Mouse (Mus musculus) kidney, postnatal 0 days (tissue): ENCODE measurements around the gene Luc7l2. TPM values are rescaled to one million over a fixed set of nuclear protein-coding genes. Genes with fewer than 3 reads are reported as not detected.
"Not testable (repeated sequence)": the region's sequence is repeated elsewhere in the genome, so short reads cannot be mapped to it uniquely, and the experiment has no call there.

Experiments
- ATAC-seq: fragments of 200-750 bp; cut with Nextera tagmentation; replicated peaks from 2 replicates; pipeline ENCODE4 v1.8.0; 2017; ENCODE audit warnings: low read depth, moderate number of reproducible peaks, moderate TSS enrichment, moderate library complexity; ENCODE audit not compliant: low FRiP score
- DNase-seq: peaks from one replicate; pipeline ENCODE4 v3.0.0-alpha.2; 2016; ENCODE audit warnings: low spot score
- H3K27ac ChIP-seq: fragments of 300-500 bp; sonication (generic); 2 replicates; pipeline ENCODE4 v1.5.1; 2014; ENCODE audit warnings: mild to moderate bottlenecking
- H3K27me3 ChIP-seq: fragments of 300-500 bp; sonication (generic); 2 replicates; pipeline ENCODE4 v1.6.1; 2014; ENCODE audit warnings: low read length, mixed read lengths; ENCODE audit not compliant: insufficient read depth
- H3K36me3 ChIP-seq: fragments of 300-500 bp; sonication (generic); 2 replicates; pipeline ENCODE4 v1.6.1; 2014; ENCODE audit warnings: low read length, mixed read lengths; ENCODE audit not compliant: insufficient read depth
- H3K4me1 ChIP-seq: fragments of 300-500 bp; sonication (generic); replicated peaks from 2 replicates; pipeline ENCODE4 v1.6.1; 2014; ENCODE audit warnings: antibody characterized with exemption, low read length, mixed read lengths; ENCODE audit not compliant: insufficient read depth
- H3K4me2 ChIP-seq: fragments of 300-500 bp; sonication (generic); 2 replicates; pipeline ENCODE4 v1.6.1; 2014; ENCODE audit warnings: mild to moderate bottlenecking, low read length, moderate library complexity, mixed read lengths
- H3K4me3 ChIP-seq: fragments of 300-500 bp; sonication (generic); replicated peaks from 2 replicates; pipeline ENCODE4 v1.5.1; 2014; ENCODE audit warnings: low read depth, low read length
- H3K9ac ChIP-seq: fragments of 300-500 bp; sonication (generic); 2 replicates; pipeline ENCODE4 v1.6.1; 2014; ENCODE audit warnings: low read depth, low read length
- H3K9me3 ChIP-seq: fragments of 300-500 bp; sonication (generic); replicated peaks from 2 replicates; pipeline ENCODE4 v1.6.1; 2016; ENCODE audit warnings: low read length, inconsistent platforms, mixed read lengths
- CTCF ChIP-seq: IDR thresholded peaks from 2 replicates; pipeline ENCODE4 v1.5.1; 2016; ENCODE audit warnings: antibody characterized with exemption, low read depth, mild to moderate bottlenecking, moderate library complexity
- WGBS: fragments of 180-500 bp; shearing (Covaris S2); extraction: QIAGEN DNeasy Blood & Tissue Kit; methylation state at CpG from one replicate; pipeline ENCODE4 v1.1.7; 2014; 5-methylcytosine and 5-hydroxymethylcytosine counted together
- polyA plus RNA-seq: library from polyadenylated mRNA; unstranded; fragments of >200 nt; fragmentation: Nextera tagmentation; extraction: Ambion mirVana; gene quantifications from 2 replicates; pipeline ENCODE4 v1.2.1, GENCODE M21; 2015

The Luc7l2 gene
- polyA plus RNA-seq, 1 experiment from 2014 or later: 29.9 TPM

DNA sequence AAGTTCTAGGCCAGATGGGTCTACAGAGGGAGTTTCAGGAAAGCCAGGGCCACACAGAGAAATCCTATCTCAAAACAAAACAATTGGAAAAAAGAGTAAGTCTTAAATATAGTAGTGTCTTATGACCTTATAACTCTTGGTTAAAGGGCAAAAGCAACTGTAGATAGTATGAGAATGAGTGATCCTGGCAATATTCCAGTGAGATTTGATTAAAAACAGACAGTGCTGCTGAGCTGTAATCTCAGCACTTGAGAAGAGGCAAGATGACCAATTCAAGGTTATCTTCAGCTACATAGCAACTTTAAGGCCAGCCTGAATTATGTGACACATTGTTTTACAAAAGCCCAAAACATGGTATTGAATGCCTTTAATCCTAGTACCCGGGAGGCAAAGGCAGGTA, 3.4 kb upstream of the Luc7l2 start:
- Histone ChIP-seq H3K9ac (no peak overlapping the region), H3K27ac (no peak overlapping the region), H3K4me2 (no peak overlapping the region), H3K4me1 (0 out of 2 replicates have a peak, but pooled peaks cover 2% of the 10 kb centered on the region), H3K4me3 (no peak overlapping the region), H3K36me3 (no peaks in the 10 kb centered on the region), H3K9me3 (no peaks in the 10 kb centered on the region), H3K27me3 (no peaks in the 10 kb centered on the region)
- no peak for TF ChIP-seq CTCF
- ATAC-seq (no peak), DNase-seq (no peak)
- WGBS: 88% methylated on average over 1 of the region's 1 CpGs

DNA sequence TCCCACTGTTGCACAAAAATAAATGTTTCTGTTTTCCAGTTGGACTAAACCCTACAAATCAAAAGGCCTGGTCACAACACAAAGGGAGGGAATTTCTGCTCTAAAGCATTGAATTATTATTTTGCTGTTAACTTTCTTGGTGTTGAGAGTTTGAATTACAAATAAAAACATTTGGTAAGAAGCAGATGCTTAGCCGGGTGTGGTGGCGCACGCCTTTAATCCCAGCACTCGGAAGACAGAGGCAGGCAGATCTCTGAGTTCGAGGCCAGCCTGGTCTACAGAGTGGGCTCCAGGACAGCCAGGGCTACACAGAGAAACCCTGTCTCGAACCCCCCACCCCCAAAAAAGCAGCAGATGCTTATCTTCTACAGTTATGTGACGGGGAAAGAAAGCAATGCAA, 2.5 kb upstream of the Luc7l2 start:
- H3K4me1 ChIP-seq, ATAC-seq, H3K4me2 ChIP-seq, H3K9me3 ChIP-seq, DNase-seq, H3K4me3 ChIP-seq, H3K9ac ChIP-seq, H3K36me3 ChIP-seq, H3K27ac ChIP-seq, H3K27me3 ChIP-seq: not testable (repeated sequence)
- WGBS: 93% methylated on average over 7 of the region's 7 CpGs

GRCm38 (mm10) chr6:38549840-38550239, 1.3 kb upstream of the Luc7l2 start:
- 83% methylated on average over 6 of the region's 6 CpGs for WGBS
- not testable (repeated sequence) for DNase-seq, H3K36me3 ChIP-seq, H3K4me1 ChIP-seq, H3K9me3 ChIP-seq, H3K27me3 ChIP-seq, ATAC-seq
- H3K4me3 ChIP-seq: peak overlapping the region; percentile 76; the same call in 1 of the 2 replicates
- H3K4me2 ChIP-seq: peak overlapping the region; percentile 67
- peak overlapping the region; percentile 100 for H3K27ac ChIP-seq
- H3K9ac ChIP-seq: peak overlapping the region; percentile 94; the same call in 1 of the 2 replicates

- no peaks in the 10 kb centered on the region for H3K9me3 ChIP-seq
- peak overlapping the region; percentile 100 for H3K27ac ChIP-seq
- WGBS: 4% methylated on average over 28 of the region's 28 CpGs
- peaks cover 9% of the 10 kb centered on the region; the same call in 1 of the 2 replicates for H3K4me1 ChIP-seq
- peak overlapping the region; percentile 94 for H3K9ac ChIP-seq
- no peak for TF ChIP-seq CTCF
- peak; percentile 83 for DNase-seq
- H3K27me3 ChIP-seq: no peaks in the 10 kb centered on the region
- H3K36me3 ChIP-seq: 0 out of 2 replicates have a peak, but pooled peaks cover 2% of the 10 kb centered on the region
- peak overlapping the region; percentile 76 for H3K4me3 ChIP-seq
- peak; percentile 51 for ATAC-seq
- peak overlapping the region; percentile 67 for H3K4me2 ChIP-seq
These were observed 678 bp upstream of the Luc7l2 start for GRCm38 (mm10) chr6:38550250-38551061.

DNA sequence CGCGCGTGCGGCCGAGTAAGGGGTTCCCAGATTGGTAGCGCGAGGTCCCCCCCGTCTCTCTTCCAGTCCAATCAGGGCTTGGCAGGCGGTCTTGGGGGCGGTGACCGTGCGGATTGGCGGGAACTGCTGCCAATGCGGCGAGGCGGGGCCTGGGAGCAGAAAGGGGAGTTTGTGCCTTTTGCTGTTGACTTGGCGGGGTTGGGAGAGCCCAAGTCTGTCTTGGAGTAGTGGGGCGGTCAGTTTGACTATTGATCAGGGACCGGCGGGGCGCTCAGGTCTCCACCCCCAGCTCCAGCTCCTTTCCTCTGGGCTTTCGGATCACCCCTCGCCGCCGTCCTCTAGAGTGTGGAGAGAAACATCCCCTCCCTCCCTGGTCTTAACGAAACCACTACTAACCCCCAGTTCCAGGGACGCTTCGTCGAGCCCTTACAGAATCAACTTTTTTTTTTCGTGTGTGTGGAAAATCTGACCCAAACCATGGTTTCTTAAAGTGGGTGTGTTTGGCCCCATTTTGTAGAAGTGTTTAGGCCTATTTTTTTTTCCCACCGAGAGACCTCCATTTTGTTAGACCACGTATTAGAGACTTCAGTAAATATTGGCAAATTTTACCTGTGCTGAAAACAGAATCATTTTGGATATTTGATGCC, 978 bp downstream of the Luc7l2 start:
- H3K4me1 ChIP-seq: peaks cover 9% of the 10 kb centered on the region; the same call in 1 of the 2 replicates
- DNase-seq (peak; percentile 99), ATAC-seq (peak; percentile 95)
- 0 out of 2 replicates have a peak, but pooled peaks cover 2% of the 10 kb centered on the region for H3K36me3 ChIP-seq
- WGBS: under 1% methylated on average over 32 of the region's 32 CpGs
- no peaks in the 10 kb centered on the region for H3K27me3 ChIP-seq
- H3K27ac ChIP-seq: peak overlapping the region; percentile 99
- H3K4me3 ChIP-seq: peak overlapping the region; percentile 76
- no peak for TF ChIP-seq CTCF
- peak overlapping the region; percentile 95 for H3K9ac ChIP-seq
- H3K4me2 ChIP-seq: peak overlapping the region; percentile 52
- H3K9me3 ChIP-seq: no peaks in the 10 kb centered on the region

- H3K27ac ChIP-seq: peak overlapping the region; percentile 99; the same call in 1 of the 2 replicates
- peak overlapping the region; percentile 95 for H3K9ac ChIP-seq
- TF ChIP-seq CTCF: no peak
- no peaks in the 10 kb centered on the region for H3K9me3 ChIP-seq
- no peak for ATAC-seq
- H3K36me3 ChIP-seq: 0 out of 2 replicates have a peak, but pooled peaks cover 2% of the 10 kb centered on the region
- H3K27me3 ChIP-seq: no peaks in the 10 kb centered on the region
- no peak for DNase-seq
- WGBS: 13% methylated on average over 5 of the region's 5 CpGs
- H3K4me3 ChIP-seq: peak overlapping the region; percentile 76
- peaks cover 9% of the 10 kb centered on the region; the same call in 1 of the 2 replicates for H3K4me1 ChIP-seq
- H3K4me2 ChIP-seq: peak overlapping the region; percentile 52
These were observed 1.5 kb downstream of the Luc7l2 start for GRCm38 (mm10) chr6:38552636-38553000.
